Mouse (Mus musculus) G1E (cell line): ENCODE measurements around the gene Gle1. TPM values are rescaled to one million over a fixed set of nuclear protein-coding genes. Genes with fewer than 3 reads are reported as not detected.
A peak's percentile ranks its signal among the peaks of the same experiment; 100 is the strongest.

ENCODE experiments used
- ATAC-seq: 2 replicates; pipeline ENCODE4 v1.8.0; 2016; ENCODE audit warnings: mild to moderate bottlenecking; ENCODE audit not compliant: insufficient number of reproducible peaks, poor library complexity, low FRiP score, severe bottlenecking; ENCODE audit errors: extremely low read depth
- DNase-seq: peaks from one replicate; pipeline ENCODE4 v3.0.0; 2012; ENCODE audit warnings: low spot score
- H3K27me3 ChIP-seq: 2 replicates; pipeline ENCODE4 v1.6.1; 2012; ENCODE audit warnings: mild to moderate bottlenecking, low read length, inconsistent platforms; ENCODE audit not compliant: insufficient read depth
- H3K36me3 ChIP-seq: replicated peaks from 2 replicates; pipeline ENCODE3; 2012; ENCODE audit warnings: mild to moderate bottlenecking, inconsistent platforms
- H3K4me1 ChIP-seq: 2 replicates; pipeline ENCODE4 v1.6.1; 2012; ENCODE audit warnings: low read depth, low read length, inconsistent platforms, mixed read lengths; ENCODE audit not compliant: insufficient read depth
- H3K4me3 ChIP-seq: 2 replicates; pipeline ENCODE4 v1.5.1; 2012; ENCODE audit warnings: low read depth, mild to moderate bottlenecking, inconsistent platforms, low read length, moderate library complexity, mixed read lengths
- H3K9me3 ChIP-seq: replicated peaks from 2 replicates; pipeline ENCODE4 v1.6.1; 2012; ENCODE audit warnings: inconsistent platforms
- CTCF ChIP-seq: IDR thresholded peaks from 2 replicates; pipeline ENCODE4 v1.5.1; 2012; ENCODE audit warnings: low read depth, low read length, inconsistent platforms, mixed read lengths
- GATA1 ChIP-seq: IDR thresholded peaks from 2 replicates; pipeline ENCODE4 v1.6.1; 2012; ENCODE audit warnings: borderline replicate concordance, low read length, inconsistent platforms, mixed read lengths
- GATA2 ChIP-seq: IDR thresholded peaks from 2 replicates; pipeline ENCODE4 v1.6.1; 2012; ENCODE audit warnings: low read depth, low read length, inconsistent platforms, borderline replicate concordance
- POLR2AphosphoS5 ChIP-seq: IDR thresholded peaks from 2 replicates; pipeline ENCODE4 v1.6.1; 2012; ENCODE audit warnings: low read depth, low read length, inconsistent platforms; ENCODE audit not compliant: insufficient replicate concordance
- TAL1 ChIP-seq: conservative IDR thresholded peaks from 2 replicates; pipeline ENCODE4 v1.6.1; 2012; ENCODE audit warnings: low read depth, low read length, inconsistent platforms, mixed read lengths
- polyA plus RNA-seq: library from polyadenylated mRNA; stranded (reverse); fragments of >175 nt; gene quantifications from 2 replicates; pipeline ENCODE4 v1.2.3, GENCODE M21; 2012
- total RNA-seq, 2 experiments: library from RNA; stranded (forward) in 1 of 2; stranded (reverse) in 1 of 2; fragments of 200-1000 nt in 1 of 2; fragments of >200 nt in 1 of 2; fragmentation: Nextera tagmentation in 1 of 2; gene quantifications; 2 replicates each; pipeline ENCODE4 v1.2.3; 2014 to 2017

The Gle1 gene
- total and polyA plus RNA-seq, 3 experiments: 42.5 to 61.6 (median 52.2) TPM

DNA sequence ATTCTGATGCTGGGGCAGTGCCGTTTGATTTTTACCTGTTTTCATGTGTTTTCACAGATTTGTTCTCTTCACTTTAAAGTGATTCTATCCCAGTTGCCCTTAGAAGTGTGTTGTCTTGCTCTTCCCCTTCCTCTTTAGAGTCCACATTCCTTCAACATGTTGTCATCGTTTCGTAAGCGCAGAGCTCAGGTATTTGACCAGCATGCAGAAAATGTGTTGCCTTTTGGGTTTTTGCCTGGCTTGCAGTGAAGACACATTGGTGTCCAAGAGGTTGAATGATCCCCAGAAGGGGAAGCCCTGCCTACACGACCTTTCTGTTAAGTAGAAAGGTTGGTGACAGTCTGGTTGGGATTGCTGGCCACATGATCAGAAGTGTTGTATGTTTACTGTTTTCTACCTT, 33.4 kb downstream of the Gle1 start:
- peaks cover 57% of the 10 kb centered on the region for H3K27me3 ChIP-seq
- peaks cover 27% of the 10 kb centered on the region for H3K4me1 ChIP-seq
- H3K4me3 ChIP-seq: no peak overlapping the region
- ATAC-seq (no peak), DNase-seq (no peak)
- TF ChIP-seq CTCF (no peak), GATA1 (no peak), POLR2AphosphoS5 (no peak), TAL1 (no peak), GATA2 (no peak)
- no peaks in the 10 kb centered on the region for H3K36me3 ChIP-seq
- no peaks in the 10 kb centered on the region for H3K9me3 ChIP-seq

DNA sequence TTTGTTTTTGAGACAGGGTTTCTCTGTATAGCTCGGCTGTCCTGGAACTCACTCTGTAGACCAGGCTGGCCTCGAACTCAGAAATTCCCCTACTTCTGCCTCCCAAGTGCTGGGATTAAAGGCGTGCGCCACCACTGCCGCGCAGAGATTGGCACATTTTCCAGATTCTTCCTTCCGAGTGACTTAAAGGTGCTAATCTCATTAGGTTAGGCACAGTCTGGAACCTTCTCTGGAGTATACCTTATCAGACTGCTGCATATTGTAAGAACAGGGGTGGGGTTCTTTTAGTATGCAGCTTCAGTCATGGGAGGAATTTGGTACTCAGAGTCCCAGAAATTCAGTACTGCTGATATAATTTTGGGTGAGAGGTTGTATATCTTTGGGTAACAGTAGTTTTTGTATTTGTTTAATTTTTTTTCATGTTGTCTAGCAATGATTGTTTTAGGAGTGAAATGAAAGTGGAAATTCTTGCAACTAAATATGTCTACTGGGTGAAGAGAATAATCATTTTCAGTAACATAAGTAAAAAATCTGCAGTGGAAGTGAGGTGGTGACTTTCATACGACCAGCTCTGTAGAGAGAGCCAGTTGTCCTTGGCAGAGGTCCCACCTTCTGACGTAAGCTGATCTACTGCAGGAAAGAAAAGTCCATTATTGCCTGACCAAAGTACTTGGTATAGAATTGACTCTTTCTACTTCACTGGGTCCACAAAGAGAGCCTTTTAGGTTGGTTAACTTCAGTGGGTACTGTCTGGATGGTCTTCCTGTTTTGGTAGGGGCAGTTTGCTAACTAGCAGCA, 36.8 kb downstream of the Gle1 start:
- TF ChIP-seq POLR2AphosphoS5 (no peak), TAL1 (peak; percentile 51)
- peaks cover 13% of the 10 kb centered on the region for H3K4me1 ChIP-seq
- H3K27me3 ChIP-seq: peaks cover 56% of the 10 kb centered on the region
- DNase-seq: peak; percentile 13
- peak; percentile 78 for ATAC-seq
- no peaks in the 10 kb centered on the region for H3K36me3 ChIP-seq
- H3K4me3 ChIP-seq: no peak overlapping the region
- no peaks in the 10 kb centered on the region for H3K9me3 ChIP-seq

GRCm38 (mm10) chr2:29973525-29973924, 38.3 kb downstream of the Gle1 start:
- Histone ChIP-seq H3K36me3 (no peaks in the 10 kb centered on the region), H3K27me3 (peaks cover 44% of the 10 kb centered on the region), H3K4me1 (peaks cover 13% of the 10 kb centered on the region), H3K9me3 (no peaks in the 10 kb centered on the region), H3K4me3 (no peak overlapping the region)
- TF ChIP-seq TAL1 (no peak), GATA1 (no peak)
- ATAC-seq (no peak), DNase-seq (no peak)

DNA sequence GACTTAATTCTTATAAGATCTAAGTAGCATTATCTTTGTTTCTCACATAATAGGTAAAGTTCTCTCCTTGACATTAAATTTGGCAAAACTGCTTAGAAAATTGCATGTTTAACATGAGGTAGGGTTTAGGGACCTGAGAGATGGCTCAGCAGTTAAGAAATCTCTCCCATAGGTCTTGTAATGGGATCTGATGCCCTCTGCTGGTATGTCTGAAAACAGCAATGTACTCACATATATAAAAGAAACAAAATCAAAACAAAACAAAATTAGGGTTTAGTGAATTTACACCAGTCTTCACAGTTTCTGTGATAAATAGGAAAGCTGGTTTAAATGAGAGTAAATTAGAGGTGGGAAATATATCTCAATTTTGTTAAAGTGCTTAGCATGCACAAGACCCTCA, 42.1 kb downstream of the Gle1 start:
- Histone ChIP-seq H3K36me3 (no peaks in the 10 kb centered on the region), H3K4me1 (peaks cover 6% of the 10 kb centered on the region), H3K27me3 (peaks cover 35% of the 10 kb centered on the region), H3K9me3 (no peaks in the 10 kb centered on the region), H3K4me3 (no peak overlapping the region)
- no peak for DNase-seq
- ATAC-seq: no peak
- no peak for TF ChIP-seq POLR2AphosphoS5
- TF ChIP-seq GATA2: no peak
- TF ChIP-seq CTCF: peak; percentile 49
- TF ChIP-seq GATA1: no peak
- no peak for TF ChIP-seq TAL1

GRCm38 (mm10) chr2:29980661-29981060, 45.4 kb downstream of the Gle1 start:
- no peak overlapping the region for H3K4me3 ChIP-seq
- no peaks in the 10 kb centered on the region for H3K4me1 ChIP-seq
- no peaks in the 10 kb centered on the region for H3K36me3 ChIP-seq
- ATAC-seq: no peak
- H3K27me3 ChIP-seq: peaks cover 21% of the 10 kb centered on the region
- no peaks in the 10 kb centered on the region for H3K9me3 ChIP-seq
- DNase-seq: no peak
- no peak for TF ChIP-seq TAL1
- no peak for TF ChIP-seq GATA1
- TF ChIP-seq CTCF: no peak
- no peak for TF ChIP-seq POLR2AphosphoS5
- TF ChIP-seq GATA2: no peak

DNA sequence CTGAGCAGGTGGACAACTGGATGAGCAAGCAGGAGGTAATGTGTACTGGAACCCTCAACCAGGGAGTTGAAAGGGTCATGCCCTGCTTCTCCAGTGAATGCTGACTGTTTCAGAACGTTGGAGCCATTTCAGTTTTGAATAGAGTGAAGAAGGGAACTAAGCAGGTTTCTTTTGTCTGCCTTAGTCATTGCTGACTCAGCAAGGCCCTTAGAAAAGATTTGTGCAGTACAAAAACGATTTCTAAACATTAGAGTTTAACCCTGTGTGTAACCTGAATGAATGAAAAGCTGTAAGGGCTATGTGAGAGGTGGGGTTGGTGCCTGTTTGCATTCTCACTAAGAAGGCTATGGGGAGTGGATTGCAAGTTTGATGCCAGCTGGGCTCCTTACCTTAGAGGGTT, 56.7 kb downstream of the Gle1 start:
- Histone ChIP-seq H3K4me3 (no peak overlapping the region), H3K9me3 (no peaks in the 10 kb centered on the region), H3K27me3 (peaks cover 27% of the 10 kb centered on the region), H3K36me3 (peaks cover 9% of the 10 kb centered on the region), H3K4me1 (no peaks in the 10 kb centered on the region)
- no peak for TF ChIP-seq POLR2AphosphoS5
- no peak for TF ChIP-seq TAL1
- no peak for TF ChIP-seq GATA2
- no peak for TF ChIP-seq CTCF
- TF ChIP-seq GATA1: no peak
- DNase-seq (no peak), ATAC-seq (no peak)

DNA sequence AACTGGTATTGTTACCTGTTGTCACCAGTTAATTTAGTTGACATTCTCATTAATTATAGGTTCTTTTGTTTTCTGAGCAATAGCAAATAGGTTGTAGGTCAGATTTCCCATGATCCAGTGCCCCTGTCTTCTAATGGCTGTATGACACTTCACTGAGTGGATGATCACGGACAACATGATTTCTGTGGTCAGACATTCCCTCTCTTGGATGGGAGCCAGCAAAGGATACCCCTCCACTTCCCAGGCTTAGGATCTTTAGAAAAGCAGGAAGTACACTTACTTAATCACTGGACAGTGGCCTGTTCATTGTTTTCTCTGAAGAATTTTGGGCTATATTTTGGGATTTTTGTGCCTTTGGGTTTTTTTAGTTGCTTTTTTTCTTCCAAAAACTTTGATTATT, 73.9 kb downstream of the Gle1 start:
- TF ChIP-seq TAL1: no peak
- no peak for TF ChIP-seq POLR2AphosphoS5
- TF ChIP-seq GATA1: no peak
- TF ChIP-seq GATA2: no peak
- TF ChIP-seq CTCF: no peak
- Histone ChIP-seq H3K9me3 (no peaks in the 10 kb centered on the region), H3K27me3 (peaks cover 15% of the 10 kb centered on the region; the same call in 1 of the 2 replicates), H3K4me1 (no peaks in the 10 kb centered on the region), H3K4me3 (no peak overlapping the region), H3K36me3 (peaks cover 4% of the 10 kb centered on the region)
- ATAC-seq (no peak), DNase-seq (no peak)

Other genes starting within 250 kb of the Gle1 start
- gene Gm13420, start 183.7 kb upstream of the Gle1 start, total RNA-seq (2014; fragmentation: Nextera tagmentation): not detected in 2 replicates
- gene Gm13420, start 183.7 kb upstream of the Gle1 start, total RNA-seq (2017): not detected in 2 replicates
- gene Gm13420, start 183.7 kb upstream of the Gle1 start, polyA plus RNA-seq: not detected in 2 replicates
- not detected in 2 replicates for gene Gm13547, start 176.1 kb upstream of the Gle1 start, total RNA-seq (2014; fragmentation: Nextera tagmentation)
- 0.93 TPM in 1 of 2 replicates, not detected in the other for gene Gm13547, start 176.1 kb upstream of the Gle1 start, total RNA-seq (2017)
- gene Gm13547, start 176.1 kb upstream of the Gle1 start, polyA plus RNA-seq: not detected in 2 replicates
- gene Coq4, start 147.9 kb upstream of the Gle1 start, total RNA-seq (2014; fragmentation: Nextera tagmentation): 9.8 and 11.1 TPM in 2 replicates
- gene Coq4, start 147.9 kb upstream of the Gle1 start, total RNA-seq (2017): 18.2 and 20.1 TPM in 2 replicates
- gene Coq4, start 147.9 kb upstream of the Gle1 start, polyA plus RNA-seq: 242 and 318 TPM in 2 replicates
- 28.1 and 30.5 TPM in 2 replicates for gene Trub2, start 146.9 kb upstream of the Gle1 start, total RNA-seq (2014; fragmentation: Nextera tagmentation)
- gene Trub2, start 146.9 kb upstream of the Gle1 start, total RNA-seq (2017): 51.7 and 66.4 TPM in 2 replicates
- gene Trub2, start 146.9 kb upstream of the Gle1 start, polyA plus RNA-seq: 5.6 and 7.9 TPM in 2 replicates
- 4.2 and 9.0 TPM in 2 replicates for gene Slc27a4, start 132.8 kb upstream of the Gle1 start, total RNA-seq (2014; fragmentation: Nextera tagmentation)
- gene Slc27a4, start 132.8 kb upstream of the Gle1 start, total RNA-seq (2017): 5.5 and 8.6 TPM in 2 replicates
- gene Slc27a4, start 132.8 kb upstream of the Gle1 start, polyA plus RNA-seq: 5.7 and 6.7 TPM in 2 replicates
- 10.3 and 15.2 TPM in 2 replicates for gene Urm1, start 115.4 kb upstream of the Gle1 start, total RNA-seq (2014; fragmentation: Nextera tagmentation)
- 19.9 and 23.8 TPM in 2 replicates for gene Urm1, start 115.4 kb upstream of the Gle1 start, total RNA-seq (2017)
- gene Urm1, start 115.4 kb upstream of the Gle1 start, polyA plus RNA-seq: 43.5 and 71.3 TPM in 2 replicates
- 22.2 and 23.6 TPM in 2 replicates for gene Cercam, start 66.3 kb upstream of the Gle1 start, total RNA-seq (2014; fragmentation: Nextera tagmentation)
- 2.9 and 5.1 TPM in 2 replicates for gene Cercam, start 66.3 kb upstream of the Gle1 start, total RNA-seq (2017)
- 17.6 and 21.1 TPM in 2 replicates for gene Cercam, start 66.3 kb upstream of the Gle1 start, polyA plus RNA-seq
- 72.5 and 158 TPM in 2 replicates for gene Odf2, start 46.2 kb upstream of the Gle1 start, total RNA-seq (2014; fragmentation: Nextera tagmentation)
- 64.6 and 70.9 TPM in 2 replicates for gene Odf2, start 46.2 kb upstream of the Gle1 start, total RNA-seq (2017)
- gene Odf2, start 46.2 kb upstream of the Gle1 start, polyA plus RNA-seq: 16.0 and 24.1 TPM in 2 replicates
- 25.6 and 25.7 TPM in 2 replicates for gene Sptan1, start 30.1 kb downstream of the Gle1 start, total RNA-seq (2014; fragmentation: Nextera tagmentation)
- 49.4 and 53.2 TPM in 2 replicates for gene Sptan1, start 30.1 kb downstream of the Gle1 start, total RNA-seq (2017)
- gene Sptan1, start 30.1 kb downstream of the Gle1 start, polyA plus RNA-seq: 8.8 and 9.3 TPM in 2 replicates
- 15.1 and 17.9 TPM in 2 replicates for gene Wdr34, start 113.5 kb downstream of the Gle1 start, total RNA-seq (2014; fragmentation: Nextera tagmentation)
- gene Wdr34, start 113.5 kb downstream of the Gle1 start, total RNA-seq (2017): 9.6 and 13.5 TPM in 2 replicates
- 35.5 and 38.4 TPM in 2 replicates for gene Wdr34, start 113.5 kb downstream of the Gle1 start, polyA plus RNA-seq
- gene Set, start 122.0 kb downstream of the Gle1 start, total RNA-seq (2014; fragmentation: Nextera tagmentation): 751 and 948 TPM in 2 replicates
- gene Set, start 122.0 kb downstream of the Gle1 start, total RNA-seq (2017): 667 and 849 TPM in 2 replicates
- gene Set, start 122.0 kb downstream of the Gle1 start, polyA plus RNA-seq: 806 and 885 TPM in 2 replicates
- gene Pkn3, start 142.3 kb downstream of the Gle1 start, total RNA-seq (2014; fragmentation: Nextera tagmentation): 1.6 and 2.4 TPM in 2 replicates
- gene Pkn3, start 142.3 kb downstream of the Gle1 start, total RNA-seq (2017): 4.5 and 5.9 TPM in 2 replicates
- gene Pkn3, start 142.3 kb downstream of the Gle1 start, polyA plus RNA-seq: 13.3 and 14.5 TPM in 2 replicates
- gene Zdhhc12, start 158.2 kb downstream of the Gle1 start, total RNA-seq (2014; fragmentation: Nextera tagmentation): 25.4 and 29.4 TPM in 2 replicates
- 9.5 and 10.3 TPM in 2 replicates for gene Zdhhc12, start 158.2 kb downstream of the Gle1 start, total RNA-seq (2017)
- 31.0 and 31.4 TPM in 2 replicates for gene Zdhhc12, start 158.2 kb downstream of the Gle1 start, polyA plus RNA-seq
- 25.1 and 25.8 TPM in 2 replicates for gene Zer1, start 189.2 kb downstream of the Gle1 start, total RNA-seq (2014; fragmentation: Nextera tagmentation)
- gene Zer1, start 189.2 kb downstream of the Gle1 start, total RNA-seq (2017): 9.7 and 10.4 TPM in 2 replicates
- 13.2 and 18.9 TPM in 2 replicates for gene Zer1, start 189.2 kb downstream of the Gle1 start, polyA plus RNA-seq
- gene Tbc1d13, start 198.3 kb downstream of the Gle1 start, total RNA-seq (2014; fragmentation: Nextera tagmentation): 30.2 and 38.6 TPM in 2 replicates
- gene Tbc1d13, start 198.3 kb downstream of the Gle1 start, total RNA-seq (2017): 38.0 and 38.5 TPM in 2 replicates
- 24.5 and 25.2 TPM in 2 replicates for gene Tbc1d13, start 198.3 kb downstream of the Gle1 start, polyA plus RNA-seq
- 1.1 and 2.4 TPM in 2 replicates for gene Endog, start 236.1 kb downstream of the Gle1 start, total RNA-seq (2014; fragmentation: Nextera tagmentation)
- gene Endog, start 236.1 kb downstream of the Gle1 start, total RNA-seq (2017): 7.8 and 8.3 TPM in 2 replicates
- gene Endog, start 236.1 kb downstream of the Gle1 start, polyA plus RNA-seq: 36.0 and 43.2 TPM in 2 replicates
- gene Spout1, start 243.0 kb downstream of the Gle1 start, total RNA-seq (2014; fragmentation: Nextera tagmentation): 20.3 and 24.2 TPM in 2 replicates
- gene Spout1, start 243.0 kb downstream of the Gle1 start, total RNA-seq (2017): 24.6 and 27.0 TPM in 2 replicates
- 51.3 and 57.0 TPM in 2 replicates for gene Spout1, start 243.0 kb downstream of the Gle1 start, polyA plus RNA-seq